Mouse (Mus musculus) urinary bladder, postnatal 4 days (tissue): ENCODE results near the gene Spata18.

Experiments
- DNase-seq, 2 experiments: peaks; one replicate each; pipeline ENCODE4 v3.0.0; 2021 to 2022; ENCODE audit warnings: low spot score in 2 of 2

The Spata18 gene

DNA sequence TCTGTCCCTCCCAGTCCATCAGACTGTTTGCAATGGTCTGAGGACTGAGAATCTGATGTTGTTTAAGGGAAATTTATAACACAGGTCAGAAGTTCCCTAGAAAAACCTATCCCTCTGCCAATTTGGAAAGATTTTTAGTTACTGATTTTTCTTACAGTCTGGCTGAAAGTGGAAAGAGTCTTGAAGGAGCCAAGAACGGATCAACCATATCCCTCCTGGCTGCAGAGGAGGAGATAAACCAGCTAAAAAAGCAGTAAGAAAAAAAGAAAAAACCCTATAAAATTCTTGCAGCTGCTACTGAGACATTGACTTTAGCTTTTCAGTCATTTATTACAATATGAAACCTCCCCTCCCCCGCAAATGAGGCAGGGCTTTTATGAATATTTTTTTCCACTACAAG lies 15.5 kb downstream of the Spata18 start:
- DNase-seq = no peak

DNA sequence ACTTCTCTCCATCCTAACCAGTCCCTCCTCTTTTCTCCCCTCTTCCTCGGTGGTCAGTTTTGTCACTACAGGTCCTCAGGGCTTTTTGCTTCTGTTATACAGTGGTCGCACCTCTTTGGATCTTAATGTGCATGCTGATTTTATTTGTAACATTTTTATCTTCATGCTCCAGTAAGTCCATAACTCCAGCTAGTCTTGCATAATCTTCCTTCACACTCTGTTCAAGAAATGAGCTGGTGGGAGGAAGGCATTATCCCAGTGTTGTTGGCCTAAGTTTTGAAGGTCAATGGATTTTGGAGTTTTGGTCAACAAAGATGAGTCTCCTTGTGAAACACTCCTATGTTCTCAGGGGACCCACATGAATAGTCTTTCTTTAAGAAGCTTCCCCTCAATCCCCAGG lies 16.7 kb downstream of the Spata18 start:
- no peak for DNase-seq

DNA sequence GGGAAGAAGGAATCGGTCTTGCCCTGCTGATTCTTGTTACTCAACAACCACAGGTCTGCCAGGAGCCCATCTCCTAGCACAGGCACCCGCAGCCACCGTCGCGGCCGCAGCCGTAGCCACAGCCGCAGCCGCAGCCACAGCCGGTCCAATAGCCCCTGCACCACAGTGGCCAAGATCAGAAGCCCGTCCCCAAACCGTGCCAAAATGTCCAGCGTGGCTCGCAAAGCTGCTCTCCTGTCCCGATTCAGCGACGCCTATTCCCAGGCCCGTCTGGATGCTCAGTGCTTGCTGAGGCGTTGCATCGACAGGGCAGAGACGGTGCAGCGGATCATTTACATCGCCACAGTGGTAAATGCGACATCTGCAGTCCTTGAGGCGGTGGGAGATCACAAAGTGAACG lies 18.2 kb downstream of the Spata18 start:
- no peak for DNase-seq

DNA sequence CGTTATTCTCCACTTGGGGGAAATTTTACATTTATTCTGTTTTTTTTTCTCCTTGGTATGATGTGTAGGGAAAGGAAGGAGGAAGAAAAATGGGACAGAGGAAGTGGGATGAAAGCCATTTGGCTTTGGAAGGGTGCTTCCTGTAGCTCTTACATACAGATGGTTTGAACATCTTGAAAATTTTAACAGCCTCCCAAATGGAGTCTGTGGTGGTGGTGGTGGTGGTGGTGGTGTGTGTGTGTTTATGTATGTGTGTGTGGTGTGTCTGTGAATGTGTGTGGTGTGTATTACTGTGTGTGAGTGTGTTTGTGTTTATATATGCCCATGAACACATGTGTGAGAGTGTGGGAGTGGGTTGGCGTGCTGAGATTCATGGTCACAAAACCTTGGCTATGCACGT lies 24.4 kb downstream of the Spata18 start:
- DNase-seq = no peak

DNA sequence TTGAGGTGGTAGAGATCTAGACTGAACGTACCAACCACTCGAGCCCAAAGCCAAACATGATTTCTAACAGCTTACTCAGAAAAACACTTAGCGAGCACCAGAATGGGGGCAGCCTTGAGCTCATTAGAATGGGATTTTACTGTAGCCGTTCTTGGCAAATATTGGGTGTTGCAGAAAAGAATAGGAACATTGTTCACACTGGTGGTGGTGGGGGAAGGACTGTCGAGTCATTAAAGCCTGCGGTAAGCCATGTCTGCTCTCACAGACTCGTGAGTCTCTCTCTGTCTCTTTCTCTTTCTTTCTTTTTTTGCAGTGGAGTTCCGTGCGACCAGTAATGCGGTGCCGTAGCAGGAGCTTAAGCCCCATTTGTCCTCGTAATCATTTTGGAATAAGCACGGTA lies 25.4 kb downstream of the Spata18 start:
- no peak for DNase-seq

DNA sequence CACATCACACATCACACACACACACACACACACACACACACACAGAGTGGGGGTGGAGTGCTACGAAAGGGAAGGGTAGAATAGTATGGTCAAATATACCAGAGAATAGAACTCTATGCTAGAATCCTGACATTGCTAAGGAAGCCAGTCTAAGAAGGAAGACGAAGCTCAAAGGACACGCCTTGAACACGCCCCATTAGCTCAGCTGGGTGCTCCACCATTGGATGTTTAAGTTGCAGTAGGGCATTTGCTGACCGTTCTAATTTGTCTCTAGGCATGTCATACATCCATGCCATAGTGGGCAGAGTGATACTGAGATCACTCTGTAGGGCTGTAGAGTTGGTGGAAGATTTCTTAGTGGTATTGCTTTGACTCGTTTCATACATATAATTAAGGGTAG lies 32.0 kb downstream of the Spata18 start:
- no peak for DNase-seq

DNA sequence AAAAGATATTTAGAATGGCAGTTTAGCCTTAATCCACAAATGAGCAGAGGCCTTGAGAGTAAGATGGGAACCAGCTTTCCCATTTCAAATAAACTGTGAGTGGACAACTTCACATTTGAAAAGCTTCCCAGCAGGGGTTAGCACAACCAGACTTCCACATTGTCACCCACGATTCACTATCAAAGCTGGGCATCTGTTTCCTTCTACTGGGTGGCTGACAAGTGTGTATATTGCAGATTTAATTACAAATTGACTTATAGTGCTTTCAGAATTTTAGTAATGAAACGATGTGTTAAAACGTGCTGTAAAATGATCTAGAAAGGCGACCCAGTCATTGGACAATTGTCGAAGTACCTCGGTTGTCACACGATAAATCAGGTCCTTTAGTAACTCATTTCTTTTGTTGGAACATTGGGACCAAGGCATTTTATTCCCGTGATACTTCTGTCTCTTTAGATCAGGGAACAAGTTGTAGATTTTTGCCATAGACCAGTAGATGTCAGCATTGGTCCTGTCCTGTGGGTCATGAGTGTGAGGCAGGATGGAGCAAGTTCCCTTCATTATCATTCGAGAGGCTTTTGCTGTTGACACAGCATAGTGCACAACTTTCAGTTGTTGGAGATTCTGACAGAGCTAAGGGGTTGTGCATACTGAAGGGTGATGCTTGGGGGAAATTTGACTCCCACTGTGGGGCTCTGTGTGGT lies 32.7 kb downstream of the Spata18 start:
- no peak for DNase-seq

DNA sequence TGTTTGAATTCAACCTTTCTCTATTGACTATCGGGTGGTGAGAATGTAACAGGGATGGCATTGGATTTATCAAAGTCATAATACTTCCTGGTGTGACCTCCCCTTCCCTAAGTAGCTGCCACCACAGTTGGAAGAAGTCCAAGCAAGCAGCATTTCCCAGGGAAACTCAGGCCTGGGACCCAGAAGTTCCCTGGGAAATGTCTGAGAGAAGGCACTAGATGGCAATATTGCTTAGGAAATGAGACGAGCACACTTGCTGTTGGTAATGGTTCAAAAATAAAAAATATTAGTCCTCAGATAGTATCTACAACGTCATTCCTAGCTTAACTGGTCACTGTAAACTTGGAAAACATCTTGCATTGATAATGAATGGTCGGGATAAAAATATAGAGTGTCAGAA lies 35.0 kb downstream of the Spata18 start:
- no peak for DNase-seq

DNA sequence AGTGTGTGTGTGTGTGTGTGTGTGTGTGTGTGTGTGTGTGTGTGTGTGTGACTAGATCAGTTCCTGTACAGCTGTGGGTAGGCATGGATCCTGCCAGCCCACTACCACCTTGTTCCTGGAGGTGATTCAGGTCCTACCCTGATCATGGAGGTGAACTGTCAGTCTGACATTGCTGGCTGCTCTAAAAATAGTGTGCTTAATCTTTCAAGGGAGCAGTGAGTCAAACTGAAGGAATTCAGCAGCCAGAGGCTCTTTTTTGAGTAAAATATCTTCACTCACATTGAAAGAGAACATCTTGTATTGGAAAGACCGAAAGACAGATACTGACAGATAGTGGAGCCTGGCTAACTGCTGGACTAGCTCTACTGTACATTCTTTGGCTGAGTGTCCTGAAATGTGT lies 37.4 kb downstream of the Spata18 start:
- DNase-seq = no peak

DNA sequence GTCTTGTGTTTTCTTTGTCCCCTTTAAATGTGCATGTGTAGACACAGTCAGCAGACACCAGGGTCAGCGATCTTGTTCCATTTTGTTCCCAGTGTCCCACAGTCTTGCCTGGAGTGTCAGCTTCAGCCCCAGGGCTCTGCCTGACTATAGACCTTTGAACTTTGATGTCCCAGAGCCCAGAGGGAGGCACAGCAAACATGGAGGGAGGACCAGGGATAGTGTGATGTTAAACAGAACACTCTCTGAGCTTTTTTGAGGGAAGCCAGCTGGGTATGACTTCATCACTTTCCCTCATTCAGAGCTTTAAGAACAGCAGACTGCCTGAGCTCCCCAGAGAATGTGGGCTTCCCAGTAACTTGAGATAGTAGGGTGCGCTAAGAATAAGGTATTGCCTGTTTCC lies 39.0 kb downstream of the Spata18 start:
- DNase-seq = no peak

DNA sequence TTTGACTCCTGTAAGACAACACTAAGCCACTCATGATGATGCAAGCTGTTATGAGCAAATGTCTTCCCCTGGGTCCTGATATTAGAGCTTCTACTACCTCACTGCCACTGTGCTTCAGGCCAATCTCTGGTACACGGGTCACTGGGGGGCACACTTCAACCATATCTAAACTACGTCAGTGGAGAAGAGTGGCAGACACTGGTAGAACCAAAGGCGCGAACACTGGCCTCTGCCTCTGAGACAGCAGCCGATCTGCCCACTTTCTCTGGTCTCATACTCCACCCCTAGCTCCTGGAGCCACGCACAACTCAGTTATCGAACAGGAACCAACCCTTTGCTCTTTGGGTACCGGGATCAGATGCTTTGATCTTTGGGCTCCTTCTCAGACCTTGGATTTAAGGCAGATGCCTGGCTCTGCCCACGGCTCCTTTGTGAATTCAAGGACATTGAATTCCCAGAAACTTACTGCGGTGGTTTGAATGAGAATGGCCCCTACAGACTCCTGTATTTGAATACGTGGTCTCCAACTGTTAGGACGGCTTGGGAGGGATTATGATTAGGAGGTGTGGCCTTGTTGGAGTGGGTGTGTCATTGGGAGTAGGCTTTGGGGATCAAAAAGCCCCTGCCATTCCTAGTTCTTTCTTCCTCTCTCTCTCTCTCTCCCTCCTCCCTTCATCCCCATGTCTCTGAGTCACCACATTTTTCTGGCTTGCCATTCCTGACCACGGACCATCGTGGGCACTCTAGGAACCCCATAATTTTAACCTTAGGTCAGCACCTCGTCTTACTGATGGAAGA lies 40.7 kb downstream of the Spata18 start:
- DNase-seq = no peak

DNA sequence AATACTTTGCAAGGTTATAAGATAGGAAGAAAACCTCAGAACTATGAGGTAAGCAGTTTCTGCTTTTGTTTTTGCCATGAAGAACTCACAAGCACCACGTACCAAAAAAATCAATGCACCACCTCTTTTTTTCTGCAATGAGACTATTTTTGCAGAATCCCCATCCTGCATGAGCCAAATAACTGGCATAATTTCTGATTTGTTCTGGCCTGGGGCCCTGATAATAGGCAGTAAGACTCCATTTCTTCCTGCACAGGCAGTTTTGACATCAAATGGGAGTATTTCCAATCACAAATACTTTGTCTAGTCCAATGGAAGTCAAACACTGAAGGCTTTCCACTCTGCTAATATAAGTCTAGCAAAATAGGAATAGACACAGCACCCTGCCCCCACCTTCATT lies 42.6 kb downstream of the Spata18 start:
- DNase-seq = no peak

DNA sequence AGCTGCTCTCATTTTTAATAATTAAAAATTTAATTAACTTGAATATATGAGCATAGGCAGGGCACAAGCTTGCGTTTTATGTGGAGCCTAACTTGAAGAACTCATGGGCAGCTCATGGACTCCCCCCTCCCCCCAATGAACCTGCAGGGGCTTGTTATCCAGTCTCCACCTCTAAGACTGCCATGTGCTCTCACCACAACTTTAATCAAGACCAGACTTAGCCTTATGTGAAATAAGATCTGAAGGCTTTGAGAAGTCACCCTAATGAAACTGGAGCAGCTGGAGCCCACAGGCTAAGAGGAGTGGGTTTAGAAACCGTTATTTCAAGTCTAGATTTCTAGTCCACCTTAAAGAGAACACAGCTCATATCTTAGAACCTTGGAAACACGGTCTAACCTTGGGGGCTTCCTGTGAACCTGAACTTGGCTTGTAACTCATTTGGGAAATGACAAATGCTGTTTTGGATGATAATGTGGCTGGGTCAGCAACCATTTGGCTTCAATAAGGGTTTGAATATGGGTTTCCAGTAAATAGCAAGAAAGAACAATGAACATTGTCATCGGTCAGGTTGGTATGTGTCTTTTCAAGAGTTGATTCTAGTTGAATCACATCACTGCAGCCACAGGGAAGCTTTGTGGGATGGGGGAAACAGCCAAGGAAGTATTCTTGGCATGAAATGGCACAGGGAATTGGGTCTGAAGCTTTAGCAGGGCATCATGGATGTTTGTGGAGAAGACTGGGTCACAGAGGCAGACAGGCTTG lies 43.3 kb downstream of the Spata18 start:
- no peak for DNase-seq

DNA sequence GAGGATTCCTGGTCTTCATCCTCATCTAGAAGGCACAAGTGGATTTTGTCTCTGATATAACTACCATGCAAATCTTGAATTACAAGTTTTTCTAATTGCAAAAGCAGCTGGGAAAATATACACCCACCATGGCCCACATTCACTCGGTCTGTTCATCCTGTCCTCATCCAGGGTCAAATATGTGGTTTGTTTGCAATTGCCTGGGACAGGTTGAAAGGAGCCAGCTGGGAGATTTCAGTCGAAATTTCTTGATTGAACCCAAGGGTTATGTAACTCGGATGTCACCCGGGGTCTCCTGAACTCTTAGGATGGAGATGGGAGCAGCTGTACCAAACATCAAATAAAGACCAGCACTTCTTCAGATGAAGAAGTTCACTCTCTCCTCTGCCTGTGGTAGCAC lies 46.5 kb downstream of the Spata18 start:
- DNase-seq = no peak

DNA sequence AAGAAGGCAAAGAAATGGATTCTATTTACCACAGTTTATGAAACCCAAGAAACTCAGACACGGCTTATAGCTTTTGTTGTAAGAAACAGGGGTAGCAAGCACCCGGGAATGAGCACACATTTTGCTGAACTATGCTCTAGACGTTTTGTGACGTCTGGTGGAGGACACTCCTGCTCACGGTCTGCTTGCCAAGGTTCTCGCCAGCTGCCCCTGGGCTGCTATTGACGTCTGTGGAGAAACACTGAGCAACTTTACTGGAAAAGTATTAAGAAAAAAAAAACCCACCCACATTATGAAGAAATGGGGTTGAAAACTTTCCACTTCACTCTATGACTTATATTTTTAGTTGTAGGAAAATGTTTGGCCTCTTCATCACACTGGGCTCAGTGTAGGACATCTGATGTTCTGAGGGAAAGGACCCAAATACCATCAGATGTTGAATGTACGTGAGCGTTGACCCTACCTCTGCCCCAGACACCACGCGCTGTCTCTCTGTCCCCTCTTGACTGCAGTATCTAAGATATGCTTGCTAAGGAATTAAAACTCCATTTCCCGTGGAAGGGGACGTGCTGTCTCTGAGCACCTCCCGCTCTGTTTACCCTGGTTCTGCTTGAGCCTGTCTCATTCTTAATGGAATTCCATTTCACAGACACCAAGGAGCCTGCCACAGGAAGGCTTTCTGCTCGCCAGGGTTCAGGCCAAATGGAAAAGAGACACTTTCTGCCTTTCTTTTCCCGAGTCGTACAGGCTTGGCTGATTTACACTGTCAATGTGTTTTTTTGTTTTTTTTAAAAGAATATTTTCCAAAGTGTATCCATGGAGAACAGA lies 50.1 kb downstream of the Spata18 start:
- DNase-seq = no peak

DNA sequence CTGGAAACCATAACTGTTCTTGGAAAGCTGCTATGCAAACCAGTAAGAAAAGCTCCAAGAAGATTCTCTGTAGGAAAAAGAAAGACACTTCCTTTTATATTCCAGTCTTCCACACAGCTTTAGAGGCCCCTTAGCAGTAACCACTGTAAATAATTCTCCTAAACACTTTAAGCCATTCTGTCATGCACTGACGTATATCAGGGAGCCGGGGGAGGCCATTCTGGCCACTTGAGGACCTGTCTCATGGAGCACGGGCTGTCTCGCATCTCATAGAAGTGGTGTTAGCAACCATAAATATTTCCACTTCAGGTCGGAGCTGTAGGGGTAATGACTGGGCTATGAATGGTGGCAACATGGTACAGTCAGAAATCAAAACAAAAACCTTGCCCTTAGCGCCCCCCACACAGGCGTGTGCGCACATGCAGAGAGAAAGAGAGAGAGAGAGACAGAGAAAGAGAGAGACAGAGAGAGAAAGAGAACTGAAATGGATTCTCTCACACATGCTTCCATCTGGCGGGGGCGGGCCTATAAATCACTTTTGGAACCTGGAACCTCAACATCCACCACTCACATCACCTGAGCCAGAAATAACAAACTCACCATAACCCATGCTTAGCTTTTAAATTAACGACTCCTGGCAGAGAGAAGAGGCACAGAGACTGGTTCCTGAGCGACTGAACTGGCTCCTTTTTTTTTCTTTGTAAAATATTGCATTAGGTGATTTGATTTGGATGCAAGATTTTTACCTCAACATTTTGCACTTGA lies 50.9 kb downstream of the Spata18 start:
- DNase-seq = no peak

DNA sequence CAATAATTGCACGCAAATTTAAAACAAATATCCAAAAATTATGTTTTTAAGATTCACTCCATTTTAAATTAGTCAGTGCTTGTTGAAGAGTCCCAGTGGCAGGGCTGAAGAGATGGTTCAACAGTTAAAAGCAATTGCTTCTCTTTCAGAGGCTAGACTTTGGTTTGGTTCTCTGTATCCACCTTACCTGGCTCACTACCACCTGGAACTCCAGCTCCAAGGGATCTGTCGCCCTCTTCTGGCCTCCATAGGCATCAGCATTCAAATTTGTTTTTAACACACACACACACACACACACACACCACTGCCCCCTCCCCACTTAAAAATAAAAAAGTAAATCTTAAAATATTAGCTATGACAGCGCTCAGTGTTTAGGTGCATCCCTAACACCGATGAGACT lies 51.9 kb downstream of the Spata18 start:
- DNase-seq = no peak

DNA sequence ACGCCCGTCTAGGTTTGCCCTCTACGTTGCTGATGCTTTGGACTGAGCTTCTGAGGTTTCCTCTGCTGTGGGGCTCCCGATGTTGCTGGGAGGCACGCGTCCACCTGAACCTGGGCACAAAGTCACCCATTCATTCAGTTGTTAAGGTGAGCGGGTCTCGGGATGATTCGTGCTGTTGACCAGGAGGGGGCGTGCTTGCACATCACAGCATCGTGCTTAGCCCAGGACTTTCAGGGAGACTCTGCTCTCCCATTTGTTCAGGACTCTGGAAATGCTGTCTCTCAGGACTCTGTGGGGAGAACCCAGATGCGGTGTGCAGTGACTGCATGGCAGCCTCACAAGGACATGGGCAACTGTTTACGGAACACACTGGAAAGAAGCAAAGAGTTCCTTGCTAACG lies 53.1 kb downstream of the Spata18 start:
- DNase-seq = no peak

DNA sequence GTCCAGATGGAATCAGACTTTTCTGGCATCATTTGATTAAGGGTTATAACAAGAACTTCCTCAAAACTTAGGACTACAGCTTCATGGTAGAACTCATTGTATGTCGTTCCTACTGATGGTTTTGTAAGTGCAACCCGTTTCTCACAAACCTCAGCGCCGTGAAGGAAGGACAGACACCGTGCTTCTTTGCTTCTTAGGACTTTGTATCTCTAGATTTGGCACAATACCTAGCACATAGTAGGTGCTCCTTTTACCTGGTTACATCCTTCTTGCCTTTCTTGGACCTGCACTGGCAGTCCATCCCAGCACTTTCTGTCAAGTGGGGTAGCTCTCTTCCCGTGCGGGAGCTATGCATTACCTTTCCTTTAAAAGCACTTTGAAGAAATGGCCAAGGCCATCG lies 53.6 kb downstream of the Spata18 start:
- no peak for DNase-seq

DNA sequence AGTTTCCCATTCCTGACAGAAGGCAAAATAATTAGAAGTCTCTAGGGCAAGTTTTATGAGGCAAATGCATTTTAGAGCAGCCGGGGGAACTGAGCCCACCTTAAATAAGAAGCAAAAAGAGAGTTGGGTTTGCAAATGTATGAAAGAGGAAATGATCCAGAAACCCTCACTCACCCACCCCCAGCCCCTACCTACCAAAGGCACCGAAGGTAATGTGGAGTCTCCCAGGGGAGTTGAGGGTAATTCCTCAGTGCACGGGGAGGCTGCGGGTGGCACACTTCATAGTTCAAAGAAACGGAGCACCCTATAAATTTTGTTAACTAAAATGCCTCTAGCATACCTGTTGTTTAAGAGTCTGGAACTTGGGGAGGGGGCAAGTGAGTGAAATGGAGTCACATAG lies 54.1 kb downstream of the Spata18 start:
- no peak for DNase-seq

DNA sequence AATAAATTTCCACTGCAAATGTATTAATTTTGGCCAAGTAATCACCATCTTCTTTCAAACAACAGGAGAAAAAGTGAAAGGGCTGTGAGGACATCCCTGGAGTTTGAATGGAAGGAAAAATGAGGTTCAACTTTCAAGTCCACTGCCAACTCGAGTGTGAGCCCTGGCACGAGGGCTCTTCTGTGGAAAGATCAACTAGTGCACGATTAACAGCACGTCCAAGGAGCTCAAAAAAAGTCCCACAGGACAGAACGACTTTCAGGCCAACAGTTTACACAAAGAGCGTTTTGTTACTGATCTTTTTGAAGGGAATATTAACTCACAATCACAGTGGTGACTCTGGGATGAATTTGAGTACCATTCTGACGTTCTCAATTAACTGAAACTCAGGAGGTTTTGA lies 61.7 kb downstream of the Spata18 start:
- DNase-seq = no peak
